Comparison of ENCODE assay signal across 10 mouse cellular contexts in genomic region chr1:134674312-134674711, GRCm38 (mm10). TPM values are rescaled to one million over a fixed set of nuclear protein-coding genes. Genes with fewer than 3 reads are reported as not detected.
DNase-seq lines count a peak whose midpoint lies in the region; ATAC-seq and TF ChIP-seq lines count a peak whose summit lies in the region.
"Had no signal": no experiment of that assay in that cellular context is flagged by ENCODE, and none has a peak within 500 bp of the region (broad histone marks: within the 10 kb centered on the region; RNA-seq: fewer than 3 reads in every experiment).

No protein-coding gene starts in this region.

- no peak for DNase-seq in hindbrain, postnatal 0 days (ENCODE audit: low spot score)
- DNase-seq in Muller cell, postnatal 12 days (ENCODE audit: inconsistent ontology term) = no peak
- DNase-seq in ovary, adult 18-20 months (ENCODE audit: low spot score) = no peak
- DNase-seq in limb, embryonic 10.5 days (ENCODE audit: low spot score) = no peak
- DNase-seq: heart, postnatal 10 days had no signal

- no peaks in the 10 kb centered on the region for H3K27me3 ChIP-seq in hindbrain, postnatal 0 days (ENCODE audit: insufficient read depth, low read length)
- no peaks in the 10 kb centered on the region for H3K27me3 ChIP-seq in hindbrain, embryonic 12.5 days
- peaks cover 12% of the 10 kb centered on the region; the same call in 1 of the 2 replicates for H3K27me3 ChIP-seq in E14TG2a.4 (ENCODE audit: insufficient read depth, low read length)
- no peaks in the 10 kb centered on the region for H3K27me3 ChIP-seq in limb, embryonic 10.5 days (ENCODE audit: low read depth, poor library complexity, severe bottlenecking)

- TF ChIP-seq POLR2A in bone marrow macrophage, adult 2 months (IDR thresholded peaks at IDR 0.05; ENCODE audit: borderline replicate concordance, low read depth, low read length) = no peak

- no peaks in the 10 kb centered on the region for H3K9me3 ChIP-seq in hindbrain, postnatal 0 days (ENCODE audit: low read length)
- no peaks in the 10 kb centered on the region for H3K9me3 ChIP-seq in hindbrain, embryonic 12.5 days (replicated peaks)
- no peaks in the 10 kb centered on the region for H3K9me3 ChIP-seq in E14TG2a.4 (ENCODE audit: low read length)
- no peaks in the 10 kb centered on the region for H3K9me3 ChIP-seq in limb, embryonic 10.5 days (replicated peaks)

- H3K4me1 ChIP-seq in hindbrain, postnatal 0 days (ENCODE audit: insufficient read depth, low read length) = no peaks in the 10 kb centered on the region
- H3K4me1 ChIP-seq in hindbrain, embryonic 12.5 days = peaks cover 6% of the 10 kb centered on the region
- no peaks in the 10 kb centered on the region for H3K4me1 ChIP-seq in E14TG2a.4 (replicated peaks; ENCODE audit: low read depth, low read length)
- no peaks in the 10 kb centered on the region for H3K4me1 ChIP-seq in bone marrow macrophage, adult 2 months (ENCODE audit: control insufficient read depth, insufficient read depth, low read length)
- no peaks in the 10 kb centered on the region for H3K4me1 ChIP-seq in limb, embryonic 10.5 days

- TF ChIP-seq CTCF in hindbrain, postnatal 0 days (IDR thresholded peaks at IDR 0.05; ENCODE audit: low read depth) = peak; percentile 21; the same call in 1 of the 2 replicates
- peak; percentile 16; the same call in 1 of the 2 replicates for TF ChIP-seq CTCF in E14TG2a.4 (conservative IDR thresholded peaks at IDR 0.05; ENCODE audit: low read length)
- TF ChIP-seq CTCF in bone marrow macrophage, adult 2 months (IDR thresholded peaks at IDR 0.05; ENCODE audit: low read depth, low read length) = peak; percentile 60

- no peaks in the 10 kb centered on the region for H3K36me3 ChIP-seq in hindbrain, postnatal 0 days (ENCODE audit: insufficient read depth, low read length)
- no peaks in the 10 kb centered on the region for H3K36me3 ChIP-seq in hindbrain, embryonic 12.5 days
- H3K36me3 ChIP-seq in E14TG2a.4 (ENCODE audit: insufficient read depth, low read length) = no peaks in the 10 kb centered on the region
- no peaks in the 10 kb centered on the region for H3K36me3 ChIP-seq in limb, embryonic 10.5 days

- no peak overlapping the region for H3K9ac ChIP-seq in hindbrain, postnatal 0 days (replicated peaks; ENCODE audit: low read length)
- H3K9ac ChIP-seq in hindbrain, embryonic 12.5 days = no peak overlapping the region

- 12% methylated on average over 1 of the region's 1 CpGs for WGBS in hindbrain, postnatal 0 days
- 22% methylated on average over 1 of the region's 1 CpGs for WGBS in hindbrain, embryonic 12.5 days
- WGBS in limb, embryonic 10.5 days = 7% methylated on average over 1 of the region's 1 CpGs

- no peak overlapping the region for H3K4me2 ChIP-seq in hindbrain, postnatal 0 days (ENCODE audit: low read depth, low read length)
- no peak overlapping the region for H3K4me2 ChIP-seq in hindbrain, embryonic 12.5 days (replicated peaks)

- no peak overlapping the region for H3K27ac ChIP-seq in hindbrain, postnatal 0 days
- H3K27ac ChIP-seq in hindbrain, embryonic 12.5 days = no peak overlapping the region
- H3K27ac ChIP-seq in bone marrow macrophage, adult 2 months (ENCODE audit: insufficient read depth, low read depth, low read length) = no peak overlapping the region
- H3K27ac ChIP-seq in limb, embryonic 10.5 days = no peak overlapping the region

- ATAC-seq in hindbrain, postnatal 0 days = no peak
- ATAC-seq in hindbrain, embryonic 12.5 days (ENCODE audit: low FRiP score) = no peak
- ATAC-seq in megakaryocyte progenitor cell, adult 5-6 weeks (replicated peaks; ENCODE audit: poor library complexity) = peak; percentile 87

- no peak overlapping the region for H3K4me3 ChIP-seq in hindbrain, postnatal 0 days (ENCODE audit: low read length)
- no peak overlapping the region for H3K4me3 ChIP-seq in hindbrain, embryonic 12.5 days
- H3K4me3 ChIP-seq in E14TG2a.4 (replicated peaks; ENCODE audit: low read length) = no peak overlapping the region
- H3K4me3 ChIP-seq in bone marrow macrophage, adult 2 months (ENCODE audit: insufficient read depth, low read length) = no peak overlapping the region
- no peak overlapping the region for H3K4me3 ChIP-seq in limb, embryonic 10.5 days
- H3K4me3 ChIP-seq: erythroblast, embryonic 14.5 days had no signal

RNA-seq across cellular contexts. Expression of gene Syt2, which starts 27.8 kb away (rescaled TPM):
- total RNA-seq in hindbrain, postnatal 0 days (2014; rRNA removed) = 74.7 and 179 TPM in 2 replicates
- polyA plus RNA-seq in hindbrain, postnatal 0 days (2015; fragmentation: Nextera tagmentation; extraction: Ambion mirVana) = 22.5 and 23.3 TPM in 2 replicates
- 4.1 and 4.5 TPM in 2 replicates for polyA plus RNA-seq in hindbrain, embryonic 12.5 days (2016; fragmentation: Nextera tagmentation; extraction: Ambion mirVana)
- polyA plus RNA-seq in bone marrow macrophage, adult 2 months (2012; ENCODE audit: insufficient read depth, insufficient read length, missing spikeins) = not detected in 2 replicates
- total RNA-seq in megakaryocyte progenitor cell, adult 5-6 weeks (2015) = 0.05 and 0.10 TPM in 2 replicates
- total RNA-seq in megakaryocyte progenitor cell, adult 5-6 weeks (2017) = not detected in 2 replicates
- 0.04 and 0.06 TPM in 2 replicates for polyA plus RNA-seq in limb, embryonic 10.5 days (2016; fragmentation: Nextera tagmentation; extraction: Ambion mirVana)
